Mouse (Mus musculus) cerebellum, postnatal 25 days (tissue): ENCODE results near the gene Abcc8.
"Not testable (repeated sequence)": the region's sequence is repeated elsewhere in the genome, so short reads cannot be mapped to it uniquely, and the experiment has no call there.

Experiments used
- DNase-seq, 2 experiments: peaks; one replicate each; pipeline ENCODE4 v3.0.0; 2021; ENCODE audit warnings: mixed read lengths in 2 of 2

The Abcc8 gene

GRCm38 (mm10) chr7:46179431-46180275, at the start of gene Abcc8:
Abcc8 (minus strand) TSS chr7:46180033.
- DNase-seq, result peak; percentile 77 to 78

DNA sequence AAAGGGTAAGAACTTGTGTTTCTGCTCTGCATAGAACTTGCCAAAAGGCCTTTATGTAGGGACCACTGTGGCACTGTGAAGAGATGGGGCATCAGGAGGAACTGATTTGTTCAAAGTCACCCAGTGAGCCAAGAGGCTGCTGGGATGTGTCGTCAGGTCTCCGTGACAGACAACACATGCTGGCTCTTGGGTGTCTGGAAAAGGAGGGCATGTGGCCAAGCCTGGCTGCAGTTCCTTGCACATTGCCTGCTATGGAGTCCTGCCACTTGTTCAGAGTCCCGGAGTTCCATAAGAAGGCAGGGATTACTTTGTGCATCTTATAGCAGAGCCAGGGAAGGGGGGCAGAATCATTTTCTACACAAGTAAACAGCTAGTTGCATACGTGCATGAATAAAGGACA, 47.1 kb upstream of the Abcc8 start:
- DNase-seq, result peak; percentile 75 to 86

GRCm38 (mm10) chr7:46226253-46226652, 46.4 kb upstream of the Abcc8 start:
- peak; percentile 64 to 82 for DNase-seq

- DNase-seq, result no peak
Measured at GRCm38 (mm10) chr7:46220591-46221129, 40.8 kb upstream of the Abcc8 start.

DNA sequence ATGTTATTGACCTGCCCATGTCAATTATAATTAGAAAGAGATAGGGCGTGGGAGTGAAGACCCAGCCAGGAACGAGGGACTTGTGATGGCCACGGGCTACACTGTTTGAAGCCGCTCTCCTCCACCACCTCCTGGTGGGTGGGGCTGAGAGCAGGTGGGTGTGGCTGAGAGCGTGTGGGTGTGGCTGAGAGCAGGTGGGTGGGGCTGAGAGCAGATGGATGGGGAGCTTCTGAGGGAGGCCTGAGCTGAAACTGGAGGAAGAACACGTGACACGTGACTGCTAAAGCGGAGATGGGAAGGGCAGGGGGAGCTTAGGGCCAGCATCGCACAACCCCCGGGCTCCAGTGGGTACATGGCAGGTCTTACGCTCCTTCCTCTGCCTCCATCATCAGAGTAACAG, 38.6 kb upstream of the Abcc8 start:
- DNase-seq, result no peak

DNA sequence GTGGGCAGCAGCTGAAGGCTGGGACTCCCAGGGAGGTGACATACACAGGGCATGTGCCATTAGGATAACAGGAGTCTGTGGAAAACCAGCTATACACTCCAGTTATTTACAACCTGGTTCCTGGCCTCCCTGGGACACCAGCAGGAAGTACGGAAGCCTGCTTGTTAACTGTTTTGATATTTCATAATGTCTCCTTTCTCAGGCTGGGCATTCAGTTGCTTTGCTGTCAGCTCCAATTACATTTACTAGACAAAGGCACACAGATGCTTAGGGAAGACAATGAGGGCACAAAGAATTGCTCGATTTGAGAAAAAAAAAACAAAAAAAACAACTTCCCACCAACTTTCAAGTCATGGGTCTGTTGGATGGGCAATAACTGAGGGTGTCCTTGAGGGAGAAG, 36.6 kb upstream of the Abcc8 start:
- DNase-seq, result no peak

DNA sequence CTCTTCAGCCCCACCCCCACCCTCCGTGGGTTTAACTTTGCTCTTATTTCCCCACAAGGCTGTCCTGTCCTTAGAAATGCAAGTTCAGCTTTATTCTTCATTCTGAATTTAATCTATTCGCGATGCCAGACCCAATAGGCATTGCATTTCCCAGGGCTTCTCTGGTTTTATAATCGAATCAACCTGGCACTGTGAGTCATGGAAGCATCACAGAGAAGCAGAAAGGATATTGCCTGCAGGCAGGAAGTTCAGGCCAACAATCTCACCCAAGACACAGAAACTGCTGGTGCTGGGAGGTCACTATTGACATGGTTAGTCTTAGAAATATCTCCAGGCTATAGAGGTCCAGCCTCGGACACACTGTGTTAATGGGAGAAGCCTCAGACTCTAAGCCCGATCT, 30.4 kb upstream of the Abcc8 start:
- DNase-seq, result no peak

DNA sequence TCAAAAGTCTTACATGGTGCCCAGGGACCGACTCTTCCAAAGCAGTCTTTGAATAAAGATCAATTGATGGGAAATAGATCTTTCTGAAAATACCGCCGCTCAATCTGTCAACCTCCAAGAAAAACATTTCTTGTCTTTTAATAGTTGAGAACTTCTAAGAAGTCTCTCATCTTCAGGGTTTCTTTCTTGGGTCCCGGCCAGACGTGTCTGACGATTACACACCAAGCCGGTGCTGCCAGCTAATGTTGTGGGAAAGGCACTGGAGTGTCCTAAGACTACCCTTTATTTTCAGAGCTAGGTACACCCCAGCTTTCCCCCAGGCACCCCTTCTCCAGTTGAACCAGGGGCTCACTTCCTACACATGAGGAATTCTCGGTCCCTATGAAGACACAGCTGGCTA, 28.3 kb upstream of the Abcc8 start:
- DNase-seq, result no peak

DNA sequence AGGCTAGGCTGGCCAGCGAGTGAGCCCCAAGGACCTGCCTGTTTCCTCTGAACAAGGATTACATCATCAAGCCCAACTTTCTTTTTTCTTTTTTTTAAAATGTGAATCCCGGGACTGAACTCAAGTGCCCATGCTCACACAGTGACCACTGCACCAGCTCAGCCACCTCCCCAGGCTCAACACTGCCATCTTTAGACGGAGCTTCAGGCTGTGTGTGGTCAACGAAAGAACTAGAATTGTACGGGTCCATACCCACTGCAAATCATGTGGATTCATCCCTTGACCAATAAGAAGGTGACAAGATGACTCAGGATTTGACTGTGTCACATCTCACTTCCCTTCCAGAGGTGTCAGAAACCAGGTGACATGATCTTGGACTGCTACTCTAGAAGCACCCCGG, 24.9 kb upstream of the Abcc8 start:
- peak in 1 of 2 experiments; percentile 36 for DNase-seq

DNA sequence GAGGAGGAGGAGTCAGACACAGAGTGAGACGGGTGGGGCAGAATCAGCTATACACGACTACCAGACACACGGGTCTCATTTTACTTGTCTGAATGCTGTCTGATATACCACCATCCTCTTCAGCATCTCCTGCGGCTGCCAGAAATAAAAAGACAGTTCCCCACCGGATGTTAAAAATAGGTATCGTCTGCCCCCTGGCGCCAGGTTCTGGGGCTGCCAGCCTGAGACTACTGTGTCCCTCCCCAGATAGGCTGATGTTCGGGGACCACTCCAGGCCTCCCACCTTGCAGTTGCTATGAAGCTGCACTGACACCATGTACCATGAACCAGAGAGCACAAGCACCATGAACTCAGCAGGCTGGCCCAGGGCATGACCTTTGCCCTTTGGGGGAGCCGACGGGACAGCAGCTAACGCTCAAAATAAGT, 24.2 kb upstream of the Abcc8 start:
- peak; percentile 72 to 82 for DNase-seq

GRCm38 (mm10) chr7:46201649-46202048, 21.8 kb upstream of the Abcc8 start:
- no peak for DNase-seq

DNA sequence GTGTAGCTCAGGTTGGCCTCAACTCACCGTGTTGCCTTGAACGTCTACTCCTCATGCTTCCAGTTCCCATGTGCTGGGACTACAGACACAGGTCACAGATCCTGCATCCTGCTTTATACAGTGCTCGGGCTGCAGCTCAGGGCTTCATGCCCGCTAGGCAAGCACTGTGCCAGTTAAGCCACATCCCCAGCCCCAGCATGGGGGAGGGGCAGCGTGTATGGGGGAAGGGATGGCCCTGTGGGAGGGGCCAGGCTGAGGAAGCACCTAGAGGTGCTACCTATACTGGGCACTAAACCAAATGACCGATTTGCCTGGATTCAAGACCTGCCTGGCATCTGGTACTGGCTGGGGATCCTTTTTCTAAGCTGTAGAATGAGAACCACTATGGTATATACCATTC, 20.2 kb upstream of the Abcc8 start:
- no peak for DNase-seq

- no peak for DNase-seq
Measured at GRCm38 (mm10) chr7:46195356-46195755, 15.5 kb upstream of the Abcc8 start.

DNA sequence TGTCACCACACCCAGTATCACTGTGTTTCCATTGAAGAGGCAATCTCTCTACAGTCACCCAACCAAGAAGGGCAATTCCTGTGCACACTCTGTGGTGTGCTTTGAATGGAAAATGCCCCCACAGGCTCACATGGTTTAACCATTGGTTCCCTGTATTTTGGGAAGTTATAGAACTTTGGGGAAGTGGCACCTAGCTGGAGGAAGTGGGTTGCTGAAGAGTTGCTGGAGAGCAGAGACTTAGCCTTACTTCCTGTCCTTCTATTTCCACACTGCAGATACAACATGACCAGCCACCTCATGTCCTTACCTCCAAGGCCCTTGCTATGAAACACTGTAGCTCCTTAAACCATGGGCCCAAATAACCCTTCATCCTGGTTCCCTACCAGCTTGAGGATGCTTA, 4.4 kb upstream of the Abcc8 start:
- no peak for DNase-seq

GRCm38 (mm10) chr7:46181590-46181989, 1.8 kb upstream of the Abcc8 start:
- peak; percentile 82 to 86 for DNase-seq

DNA sequence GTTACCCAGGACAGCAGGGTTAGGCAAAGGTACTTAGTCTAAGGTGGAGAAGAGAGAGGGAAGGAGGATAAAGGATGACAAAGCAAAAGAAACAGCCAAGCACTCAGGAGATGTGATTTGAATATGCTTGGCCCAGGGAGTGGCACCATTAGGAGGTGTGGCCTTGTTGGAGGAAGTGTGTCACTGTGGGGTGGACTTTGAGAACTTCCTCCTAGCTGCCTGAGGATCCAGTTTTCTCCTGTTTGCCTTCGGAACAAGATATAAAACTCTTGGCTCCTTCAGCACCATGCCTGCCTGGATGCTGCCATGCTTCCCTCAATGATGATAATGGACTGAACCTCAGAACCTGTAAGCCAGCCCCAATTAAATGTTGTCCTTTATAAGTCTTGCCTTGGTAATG, 10.9 kb downstream of the Abcc8 start:
- not testable (repeated sequence) for DNase-seq

DNA sequence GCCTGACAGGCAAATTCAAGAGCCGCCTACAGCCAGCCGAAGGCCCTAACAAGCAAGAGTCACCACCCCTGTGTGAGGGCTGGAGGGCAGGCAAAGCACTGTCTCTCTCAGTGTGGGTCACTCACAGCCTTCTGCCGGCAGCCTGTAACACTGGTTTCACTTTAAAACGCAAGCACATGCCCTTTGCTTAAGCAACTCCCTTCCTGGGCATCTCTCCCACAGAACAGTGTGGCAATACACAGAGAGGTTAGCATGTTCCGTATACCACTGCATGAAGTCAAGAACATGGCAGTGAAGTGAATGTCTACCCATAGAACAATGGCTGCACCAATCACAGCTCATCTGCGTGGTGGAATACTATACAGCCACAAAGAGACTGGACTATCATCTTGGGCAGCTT, 11.4 kb downstream of the Abcc8 start:
- DNase-seq, result no peak

DNA sequence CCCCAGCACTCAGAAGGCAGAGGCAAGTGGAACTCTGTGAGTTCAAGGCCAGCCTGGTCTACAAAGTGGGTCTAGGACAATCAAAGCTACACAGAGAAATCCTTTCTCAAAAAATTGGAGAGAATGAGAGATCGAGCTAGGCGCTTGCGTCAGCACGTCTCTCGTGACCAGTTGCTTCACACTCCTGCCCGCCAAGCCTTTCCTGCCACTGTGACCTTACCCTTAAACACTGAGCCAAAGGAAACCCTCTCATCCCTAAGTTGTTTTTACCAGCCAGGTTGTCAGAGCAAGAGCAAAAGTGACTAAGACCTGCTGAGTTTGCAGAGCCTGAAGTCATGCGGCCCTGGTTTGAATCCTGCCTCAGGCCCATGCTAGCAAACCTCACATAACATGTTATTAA, 11.9 kb downstream of the Abcc8 start:
- no peak for DNase-seq

DNA sequence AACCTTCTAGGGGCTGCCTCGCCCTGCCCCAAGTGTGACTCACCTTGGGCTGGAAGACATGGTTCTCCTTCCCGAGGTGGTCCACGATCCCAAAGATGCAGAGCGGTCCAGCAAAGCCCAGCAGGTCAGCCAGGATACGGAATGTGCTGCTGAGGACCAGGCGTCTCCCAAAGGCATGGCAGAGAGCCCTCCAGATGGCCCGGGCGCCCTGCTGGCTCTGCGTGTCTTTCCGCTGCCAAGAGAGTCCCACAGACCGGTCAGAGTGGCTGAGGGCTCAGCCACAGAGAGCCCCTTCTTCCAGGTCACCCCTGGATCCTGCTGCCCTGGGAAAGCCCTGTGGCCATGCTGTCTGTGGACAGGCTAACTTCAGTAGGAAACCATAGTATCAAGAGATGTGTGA, 14.0 kb downstream of the Abcc8 start:
- peak; percentile 79 to 83 for DNase-seq

GRCm38 (mm10) chr7:46162731-46163130, 17.1 kb downstream of the Abcc8 start:
- DNase-seq, result peak in 1 of 2 experiments; percentile 34

DNA sequence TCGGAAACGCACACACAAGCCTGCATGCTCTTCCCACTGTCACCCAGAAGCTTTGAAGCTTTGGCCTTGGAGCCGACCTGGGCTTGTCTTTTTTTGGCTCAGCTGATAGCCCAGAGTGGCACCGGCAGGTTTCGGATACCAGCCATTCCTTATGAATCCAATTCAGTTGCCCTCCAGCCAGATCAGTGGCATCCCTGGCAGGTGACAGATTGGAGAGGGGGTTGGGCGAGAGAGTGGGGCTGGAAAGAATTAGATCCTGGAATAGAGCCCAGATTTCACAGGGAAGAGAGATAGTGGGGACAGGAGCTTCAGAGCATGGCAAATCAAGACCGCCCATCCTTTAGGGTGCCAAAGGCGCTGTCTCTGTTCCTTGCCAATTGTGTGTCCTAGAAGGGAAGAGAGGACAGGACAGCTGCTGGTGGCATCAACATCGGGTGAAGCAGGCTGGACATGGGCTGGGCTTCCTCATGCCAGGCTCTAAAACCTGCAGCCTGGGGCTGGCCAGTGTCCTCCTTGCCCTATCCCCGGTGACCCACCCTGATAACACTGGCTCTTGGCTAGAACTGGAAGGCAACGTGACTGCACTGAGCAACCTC, 17.6 kb downstream of the Abcc8 start:
- DNase-seq, result peak; percentile 94

DNA sequence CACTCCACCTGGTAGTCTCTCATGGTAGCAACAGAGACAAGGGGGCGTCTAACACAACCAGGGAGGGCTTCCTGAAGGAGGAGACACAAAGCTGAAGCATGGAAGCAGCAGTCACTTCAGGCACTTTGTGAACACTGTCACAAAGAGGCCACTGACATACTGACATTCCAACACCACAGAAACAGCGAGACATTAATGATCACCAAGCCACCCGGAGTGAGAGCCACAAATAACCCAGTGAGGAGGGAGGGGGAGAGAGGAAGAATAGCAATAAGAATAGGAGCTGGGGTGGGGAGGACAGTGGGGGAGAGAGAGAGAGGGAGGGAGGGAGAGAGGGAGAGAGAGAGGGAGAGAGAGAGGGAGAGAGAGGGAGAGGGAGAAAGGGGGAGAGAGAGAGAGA, 18.2 kb downstream of the Abcc8 start:
- DNase-seq, result peak; percentile 41 to 45

DNA sequence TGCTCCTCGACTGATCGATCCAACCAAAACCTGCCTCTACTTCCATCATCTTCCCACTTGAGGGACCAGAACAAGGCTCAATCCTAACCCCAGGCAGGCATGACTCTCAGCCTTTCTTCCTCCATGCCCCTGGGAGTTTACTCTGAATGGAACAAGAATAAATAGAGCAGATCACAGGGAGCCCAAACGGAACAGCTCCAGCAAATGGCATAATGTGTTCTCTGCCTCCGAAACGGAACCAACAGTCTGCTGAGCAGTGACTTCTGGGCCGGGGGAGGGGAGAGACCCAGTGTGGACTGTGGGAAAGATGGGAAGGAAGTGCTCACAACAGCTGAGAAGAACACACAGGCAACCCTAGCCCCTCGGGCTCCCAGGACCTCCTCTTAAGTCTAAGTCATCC, 22.1 kb downstream of the Abcc8 start:
- no peak for DNase-seq
